Mouse (Mus musculus) thymus, adult 2 months (tissue): ENCODE measurements at regions not wholly inside any gene's neighbourhood (a gene's known extent, or its start where the extent isn't known, plus 50 kb on each side); places are given as distances from the start of the nearest gene placed in this dataset.

Source experiments
- CTCF ChIP-seq: fragments of 200-500 bp; IDR thresholded peaks from 2 replicates; pipeline ENCODE4 v1.5.1; 2012; ENCODE audit warnings: mild to moderate bottlenecking, control low read depth, low read length, moderate library complexity, borderline replicate concordance; ENCODE audit not compliant: control insufficient read depth, poor library complexity, insufficient read depth; ENCODE audit errors: extremely low read depth
- POLR2A ChIP-seq: fragments of 200-500 bp; IDR thresholded peaks from 2 replicates; pipeline ENCODE4 v1.6.1; 2012; ENCODE audit warnings: mild to moderate bottlenecking, low read length, control low read depth, moderate library complexity; ENCODE audit not compliant: control insufficient read depth, poor library complexity, insufficient read depth; ENCODE audit errors: extremely low read depth

- TF ChIP-seq CTCF (no peak), POLR2A (no peak)
Observed at GRCm38 (mm10) chr6:100120017-100120944, 167.0 kb downstream of the Rybp start.
